Mouse (Mus musculus): Measurements from ENCODE around the gene Rassf10.

DNA sequence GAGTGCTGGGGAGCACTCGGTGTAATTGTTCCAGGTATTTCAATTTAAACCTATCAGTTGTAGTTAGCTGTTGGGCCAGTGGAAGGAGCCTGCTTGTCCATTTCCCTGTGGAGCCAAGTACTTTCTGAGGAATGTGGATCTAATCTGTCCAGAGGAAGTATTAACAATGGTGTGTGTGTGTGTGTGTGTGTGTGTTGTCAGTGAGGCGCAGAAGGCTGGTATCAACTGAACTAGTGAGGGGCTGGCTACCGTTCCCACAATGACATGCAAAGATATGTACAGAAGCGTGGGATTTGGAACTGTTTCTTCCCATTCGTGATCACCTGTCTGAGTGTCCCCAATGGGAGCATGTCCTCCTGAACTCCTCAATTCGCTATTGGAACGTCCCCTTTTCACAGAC lies 3.2 kb downstream of the Rassf10 start:
- TF ChIP-seq CHD2 (IDR thresholded peaks at IDR 0.05; ENCODE audit: low read depth, low read length) (no peak), MAFK (IDR thresholded peaks at IDR 0.05; ENCODE audit: insufficient read depth, low read depth, low read length) (no peak), ZC3H11A (IDR thresholded peaks at IDR 0.05; ENCODE audit: borderline replicate concordance, low read depth, low read length) (no peak), HCFC1 (IDR thresholded peaks at IDR 0.05; ENCODE audit: borderline replicate concordance, insufficient read depth, low read length) (no peak)
